Mouse (Mus musculus) cerebellum, adult 2 months (tissue): ENCODE results near the gene Tnnc1. TPM values are rescaled to one million over a fixed set of nuclear protein-coding genes. Genes with fewer than 3 reads are reported as not detected.

Source experiments
- DNase-seq, 2 experiments: peaks; one replicate each; pipeline ENCODE4 v3.0.0; 2021
- H3K27ac ChIP-seq: fragments of 200-500 bp; 2 replicates; pipeline ENCODE4 v1.5.1; 2012; ENCODE audit warnings: low read length, control low read depth, inconsistent platforms; ENCODE audit not compliant: insufficient read depth
- H3K27me3 ChIP-seq: fragments of 200-500 bp; 2 replicates; pipeline ENCODE4 v1.6.1; 2012; ENCODE audit warnings: inconsistent platforms, mild to moderate bottlenecking, low read length, moderate library complexity; ENCODE audit not compliant: control insufficient read depth, insufficient read depth
- H3K4me1 ChIP-seq: fragments of 200-500 bp; 2 replicates; pipeline ENCODE4 v1.6.1; 2011; ENCODE audit warnings: low read length; ENCODE audit not compliant: control insufficient read depth, insufficient read depth
- H3K4me3 ChIP-seq: fragments of 200-500 bp; replicated peaks from 2 replicates; pipeline ENCODE3; 2011; ENCODE audit warnings: mild to moderate bottlenecking, low read depth, low read length, control low read depth; ENCODE audit not compliant: insufficient read depth
- CTCF ChIP-seq: fragments of 200-500 bp; IDR thresholded peaks from 2 replicates; pipeline ENCODE4 v1.5.1; 2011; ENCODE audit warnings: low read depth, mild to moderate bottlenecking, control low read depth, low read length, moderate library complexity, borderline replicate concordance; ENCODE audit not compliant: insufficient read depth
- POLR2A ChIP-seq: fragments of 200-500 bp; IDR thresholded peaks from 2 replicates; pipeline ENCODE4 v1.6.1; 2011; ENCODE audit warnings: low read length, control low read depth, borderline replicate concordance; ENCODE audit not compliant: insufficient read depth
- WGBS: fragments of 180-500 bp; shearing (Covaris S2); methylation state at CpG from one replicate; pipeline ENCODE4 v1.1.7; 2018; 5-methylcytosine and 5-hydroxymethylcytosine counted together
- polyA plus RNA-seq: library from polyadenylated mRNA; depleted of rRNA; stranded (reverse); fragments of >200 nt; gene quantifications from 2 replicates; pipeline ENCODE4 v1.2.3, GENCODE M21; 2012

The Tnnc1 gene
- polyA plus RNA-seq, 1 experiment = 7.6 TPM

GRCm38 (mm10) chr14:31216846-31217245, 8.7 kb downstream of the Tnnc1 start, which contains the start of gene Nisch:
Nisch (minus strand) TSS chr14:31216946.
- peak within 1 kb of the TSS; percentile 51 for H3K27ac ChIP-seq
- H3K4me1 ChIP-seq = peaks cover 17% of the 10 kb centered on the region
- TF ChIP-seq CTCF = no peak
- TF ChIP-seq POLR2A = no peak
- no peaks in the 10 kb centered on the region for H3K27me3 ChIP-seq
- 90% methylated on average over 2 of the region's 2 CpGs for WGBS
- no peak for DNase-seq
- H3K4me3 ChIP-seq = peak within 1 kb of the TSS; percentile 0

- Histone ChIP-seq H3K27ac (peak within 1 kb of the TSS; percentile 51), H3K4me1 (peaks cover 17% of the 10 kb centered on the region), H3K27me3 (no peaks in the 10 kb centered on the region), H3K4me3 (peak within 1 kb of the TSS; percentile 0)
- DNase-seq = peak; percentile 80 to 83
- 3% methylated on average over 11 of the region's 11 CpGs for WGBS
- TF ChIP-seq CTCF (peak; percentile 71), POLR2A (peak; percentile 44; the same call in 1 of the 2 replicates)
Observed at GRCm38 (mm10) chr14:31217666-31218065, 9.6 kb downstream of the Tnnc1 start, which contains the start of gene Sema3g. Sema3g (plus strand) TSS chr14:31217860.

- 41% methylated on average over 4 of the region's 4 CpGs for WGBS
- no peak overlapping the region for H3K27ac ChIP-seq
- no peaks in the 10 kb centered on the region for H3K27me3 ChIP-seq
- TF ChIP-seq CTCF = no peak
- no peak for TF ChIP-seq POLR2A
- no peak for DNase-seq
- H3K4me1 ChIP-seq = peaks cover 5% of the 10 kb centered on the region; the same call in 1 of the 2 replicates
- H3K4me3 ChIP-seq = no peak overlapping the region
Observed at GRCm38 (mm10) chr14:31226978-31227377, 18.9 kb downstream of the Tnnc1 start.

- H3K27ac ChIP-seq = no peak overlapping the region
- TF ChIP-seq CTCF (no peak), POLR2A (no peak)
- H3K4me1 ChIP-seq = peaks cover 5% of the 10 kb centered on the region; the same call in 1 of the 2 replicates
- no peak for DNase-seq
- no peaks in the 10 kb centered on the region for H3K27me3 ChIP-seq
- WGBS = 70% methylated on average over 6 of the region's 6 CpGs
- H3K4me3 ChIP-seq = no peak overlapping the region
Observed at GRCm38 (mm10) chr14:31228234-31228633, 20.1 kb downstream of the Tnnc1 start.

- Histone ChIP-seq H3K4me1 (peaks cover 5% of the 10 kb centered on the region; the same call in 1 of the 2 replicates), H3K27ac (no peak overlapping the region), H3K4me3 (no peak overlapping the region), H3K27me3 (no peaks in the 10 kb centered on the region)
- no peak for TF ChIP-seq CTCF
- TF ChIP-seq POLR2A = no peak
- no peak for DNase-seq
- 78% methylated on average over 8 of the region's 8 CpGs for WGBS
Observed at GRCm38 (mm10) chr14:31230442-31230841, 22.3 kb downstream of the Tnnc1 start.

- Histone ChIP-seq H3K4me1 (no peaks in the 10 kb centered on the region), H3K4me3 (no peak overlapping the region), H3K27me3 (no peaks in the 10 kb centered on the region), H3K27ac (no peak overlapping the region)
- WGBS = 85% methylated on average over 13 of the region's 13 CpGs
- TF ChIP-seq POLR2A = no peak
- no peak for TF ChIP-seq CTCF
- no peak for DNase-seq
Observed at GRCm38 (mm10) chr14:31232404-31233069, 24.4 kb downstream of the Tnnc1 start.

GRCm38 (mm10) chr14:31233070-31233995, 25.2 kb downstream of the Tnnc1 start:
- Histone ChIP-seq H3K4me1 (no peaks in the 10 kb centered on the region), H3K27me3 (no peaks in the 10 kb centered on the region), H3K4me3 (no peak overlapping the region), H3K27ac (no peak overlapping the region)
- DNase-seq = no peak
- WGBS = 88% methylated on average over 14 of the region's 14 CpGs
- TF ChIP-seq CTCF (no peak), POLR2A (no peak)
